Mouse (Mus musculus): ENCODE measurements around the gene Dnajb2.

DNA sequence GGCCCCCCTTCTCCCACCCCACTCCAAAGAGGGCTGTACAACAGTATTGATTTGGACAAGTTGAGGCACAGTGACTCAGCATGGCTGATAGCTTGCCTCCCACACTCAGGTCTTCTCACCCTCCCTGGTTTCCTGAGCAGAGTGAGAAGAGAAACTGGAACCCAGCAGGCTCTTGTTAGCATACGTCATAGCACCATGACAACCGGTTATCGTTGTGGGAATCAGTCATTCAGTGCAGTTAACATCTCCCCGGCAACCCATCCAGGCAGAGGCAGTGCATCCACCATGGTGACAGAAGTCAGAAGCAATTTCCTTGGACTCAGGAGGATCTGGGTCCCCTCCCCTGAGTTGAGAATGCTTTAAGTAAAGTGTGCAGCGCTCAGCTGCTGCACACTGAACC lies 46.8 kb downstream of the Dnajb2 start:
- TF ChIP-seq CTCF (IDR thresholded peaks at IDR 0.05; ENCODE audit: low read depth) (no peak), EP300 (IDR thresholded peaks at IDR 0.05; ENCODE audit: low read depth) (no peak)

Measured in liver, postnatal 0 days (tissue).